Mouse (Mus musculus) G1E (cell line): ENCODE results near the gene Maco1.

Experiments
- CTCF ChIP-seq: IDR thresholded peaks from 2 replicates; pipeline ENCODE4 v1.5.1; 2012; ENCODE audit warnings: low read depth, low read length, inconsistent platforms, mixed read lengths
- POLR2AphosphoS5 ChIP-seq: IDR thresholded peaks from 2 replicates; pipeline ENCODE4 v1.6.1; 2012; ENCODE audit warnings: low read depth, low read length, inconsistent platforms; ENCODE audit not compliant: insufficient replicate concordance

DNA sequence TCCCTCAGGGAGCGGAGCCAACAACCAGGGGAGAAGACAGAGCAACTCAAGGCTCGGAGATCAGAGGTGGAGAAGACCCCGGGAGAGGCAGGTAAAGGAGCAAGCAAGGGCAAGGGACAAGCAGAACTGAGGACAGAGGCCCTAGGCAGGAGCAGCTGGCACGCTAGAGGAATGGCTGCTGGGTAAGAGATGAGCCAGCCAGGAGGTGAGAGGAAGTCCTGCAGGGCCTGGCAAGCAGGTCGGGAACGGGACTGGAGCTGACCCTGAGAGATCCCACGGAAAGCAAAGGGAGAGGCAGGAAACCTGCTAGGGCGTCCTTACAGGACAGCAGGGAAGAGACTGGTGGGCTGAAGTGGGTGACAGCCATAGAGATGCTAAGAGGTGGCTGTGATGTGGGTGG lies 48.0 kb upstream of the Maco1 start:
- no peak for TF ChIP-seq POLR2AphosphoS5
- TF ChIP-seq CTCF = no peak
